Mouse (Mus musculus) heart, embryonic 15.5 days (tissue): ENCODE data around the gene Foxj1. TPM values are rescaled to one million over a fixed set of nuclear protein-coding genes. Genes with fewer than 3 reads are reported as not detected.

Experiments
- ATAC-seq: fragments of 200-750 bp; cut with Nextera tagmentation; replicated peaks from 2 replicates; pipeline ENCODE4 v1.8.0; 2017; ENCODE audit warnings: low read depth, moderate TSS enrichment; ENCODE audit not compliant: insufficient number of reproducible peaks, insufficient read depth, low FRiP score
- H3K27ac ChIP-seq: fragments of 300-500 bp; sonication (generic); 2 replicates; pipeline ENCODE4 v1.5.1; 2015; ENCODE audit warnings: mild to moderate bottlenecking, inconsistent platforms
- H3K27me3 ChIP-seq: fragments of 300-500 bp; sonication (generic); 2 replicates; pipeline ENCODE4 v1.6.1; 2015; ENCODE audit warnings: inconsistent platforms
- H3K36me3 ChIP-seq: fragments of 300-500 bp; sonication (generic); 2 replicates; pipeline ENCODE4 v1.6.1; 2015; ENCODE audit warnings: mild to moderate bottlenecking, inconsistent platforms
- H3K4me1 ChIP-seq: fragments of 300-500 bp; sonication (generic); replicated peaks from 2 replicates; pipeline ENCODE4 v1.6.1; 2015; ENCODE audit warnings: inconsistent platforms
- H3K4me2 ChIP-seq: fragments of 300-500 bp; sonication (generic); 2 replicates; pipeline ENCODE4 v1.6.1; 2015; ENCODE audit warnings: inconsistent platforms, mild to moderate bottlenecking, moderate library complexity
- H3K4me3 ChIP-seq: fragments of 300-500 bp; sonication (generic); 2 replicates; pipeline ENCODE4 v1.5.1; 2015; ENCODE audit warnings: mild to moderate bottlenecking, inconsistent platforms
- H3K9ac ChIP-seq: fragments of 300-500 bp; sonication (generic); 2 replicates; pipeline ENCODE4 v1.6.1; 2015; ENCODE audit warnings: mild to moderate bottlenecking, inconsistent platforms
- H3K9me3 ChIP-seq: fragments of 300-500 bp; sonication (generic); replicated peaks from 2 replicates; pipeline ENCODE4 v1.6.1; 2016; ENCODE audit warnings: inconsistent platforms
- WGBS: fragments of 180-500 bp; shearing (Covaris S2); methylation state at CpG from one replicate; pipeline ENCODE4 v1.1.7; 2015; ENCODE audit warnings: mixed read lengths; 5-methylcytosine and 5-hydroxymethylcytosine counted together
- polyA plus RNA-seq: library from polyadenylated mRNA; unstranded; fragments of >200 nt; fragmentation: Nextera tagmentation; extraction: Ambion mirVana; gene quantifications from 2 replicates; pipeline ENCODE4 v1.2.1, GENCODE M21; 2015

The Foxj1 gene
- polyA plus RNA-seq, 1 experiment from 2014 or later, result 0.89 TPM

DNA sequence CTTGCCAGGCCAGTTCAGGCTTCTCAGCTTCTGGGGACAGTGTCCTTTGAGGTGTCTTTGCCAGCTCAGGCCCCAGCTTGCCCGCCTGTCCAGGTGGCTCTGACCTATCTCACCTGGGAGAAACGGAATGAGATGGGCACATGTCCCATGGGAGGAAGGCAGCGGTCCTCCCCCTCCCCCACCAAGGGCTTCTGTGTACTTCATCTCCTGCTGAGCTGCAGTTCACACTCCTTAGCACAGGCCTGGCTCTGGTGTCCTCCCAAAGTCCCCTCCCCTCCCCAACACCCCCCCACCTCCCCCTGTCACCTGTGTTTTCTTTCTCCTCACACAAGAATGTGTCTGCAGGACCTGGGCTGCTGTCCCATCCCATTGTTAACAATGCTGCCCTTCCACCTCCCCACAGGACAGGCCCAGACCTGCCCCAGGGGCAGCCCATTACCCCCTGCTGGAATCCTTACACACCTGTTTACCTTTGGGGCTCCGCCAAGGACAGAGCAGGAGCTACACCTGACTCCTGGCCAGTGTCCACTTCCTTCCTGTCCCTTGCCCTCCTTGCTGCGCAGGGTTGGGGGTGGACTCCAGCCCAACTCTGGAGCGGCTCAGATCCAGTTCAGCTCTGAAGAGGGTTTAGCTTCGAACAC, 8.1 kb downstream of the Foxj1 start:
- WGBS, result 67% methylated on average over 7 of the region's 7 CpGs

DNA sequence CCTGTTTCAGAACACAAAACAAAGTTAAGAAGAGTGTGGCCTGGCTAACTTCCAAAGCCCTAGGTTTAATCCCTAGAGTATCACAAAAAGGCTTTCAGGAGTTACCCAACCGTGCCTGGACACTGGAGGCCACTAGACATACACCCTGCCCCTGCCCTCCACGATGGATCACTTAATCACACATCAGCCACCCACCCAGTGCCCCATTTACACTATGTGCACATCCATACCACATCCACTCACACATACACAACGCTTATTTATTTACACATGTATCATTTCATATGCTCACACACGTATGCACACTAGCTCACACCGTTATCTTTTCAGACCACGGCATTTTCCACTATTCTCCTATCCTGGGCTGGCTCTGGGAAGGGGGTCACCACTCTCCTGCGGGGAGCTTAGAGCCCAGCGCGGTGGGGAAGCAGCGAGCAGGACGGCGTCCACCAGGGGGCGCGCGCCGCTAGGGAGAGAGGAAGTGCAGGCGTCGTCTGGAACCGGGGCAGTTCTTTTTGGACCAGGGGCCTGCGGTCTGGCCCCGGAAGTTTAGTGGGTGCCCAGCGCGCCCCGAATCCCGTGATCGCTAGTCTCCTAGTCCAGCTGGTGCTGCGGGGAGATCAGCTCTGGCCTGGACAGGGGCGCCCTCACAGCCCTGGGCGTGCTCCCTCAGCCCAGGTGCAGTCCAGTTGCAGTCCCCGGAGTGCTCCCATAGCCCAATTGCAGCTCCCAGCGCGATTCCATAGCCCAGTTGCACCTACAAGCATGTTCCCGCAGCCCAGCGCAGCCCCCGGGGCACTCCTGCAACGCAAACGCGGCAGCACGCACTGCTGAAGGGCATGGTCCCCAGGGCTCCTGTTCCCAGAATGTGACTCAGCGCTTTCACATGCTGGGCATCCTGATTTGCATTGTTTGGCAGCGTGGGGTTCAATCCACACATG, 16.2 kb downstream of the Foxj1 start:
- Histone ChIP-seq H3K9me3 (no peaks in the 10 kb centered on the region), H3K4me1 (peaks cover 9% of the 10 kb centered on the region), H3K27ac (no peak overlapping the region), H3K4me2 (peak overlapping the region; percentile 99), H3K9ac (peak overlapping the region; percentile 71), H3K27me3 (peaks cover 9% of the 10 kb centered on the region), H3K4me3 (peak overlapping the region; percentile 56), H3K36me3 (no peaks in the 10 kb centered on the region)
- WGBS, result 2% methylated on average over 41 of the region's 41 CpGs
- peak; percentile 69 for ATAC-seq

More for the DNA sequence above, 8.1 kb downstream of the Foxj1 start:
- H3K4me2 ChIP-seq, result no peak overlapping the region
- H3K9me3 ChIP-seq, result no peaks in the 10 kb centered on the region
- H3K27ac ChIP-seq, result no peak overlapping the region
- no peaks in the 10 kb centered on the region for H3K36me3 ChIP-seq
- H3K27me3 ChIP-seq, result no peaks in the 10 kb centered on the region
- no peak for ATAC-seq
- H3K4me3 ChIP-seq, result no peak overlapping the region
- H3K4me1 ChIP-seq, result peaks cover 15% of the 10 kb centered on the region
- no peak overlapping the region for H3K9ac ChIP-seq

DNA sequence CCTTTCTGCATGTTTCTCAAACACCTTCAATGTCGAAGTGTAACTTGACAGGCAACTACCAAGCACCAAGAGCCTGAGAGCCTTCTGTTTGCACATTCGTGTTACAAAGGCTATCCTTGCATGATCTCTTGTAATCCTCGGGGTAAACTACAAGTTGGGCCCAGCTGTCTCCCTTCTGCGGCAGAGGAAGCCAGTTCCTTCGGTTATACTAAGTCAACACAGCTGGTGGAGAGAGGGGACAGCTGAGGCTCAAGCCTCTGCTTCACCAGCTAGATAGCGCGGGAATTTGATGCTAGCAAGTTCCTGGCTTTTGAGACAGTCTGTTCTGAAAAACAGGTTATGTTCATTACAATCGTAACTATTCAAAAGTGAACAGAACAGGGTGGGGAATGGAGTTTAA, 22.8 kb downstream of the Foxj1 start:
- Histone ChIP-seq H3K4me3 (no peak overlapping the region), H3K9ac (no peak overlapping the region), H3K4me1 (no peaks in the 10 kb centered on the region), H3K9me3 (no peaks in the 10 kb centered on the region), H3K4me2 (no peak overlapping the region), H3K36me3 (no peaks in the 10 kb centered on the region), H3K27ac (no peak overlapping the region), H3K27me3 (peaks cover 2% of the 10 kb centered on the region)
- WGBS, result 45% methylated on average over 8 of the region's 8 CpGs
- no peak for ATAC-seq

DNA sequence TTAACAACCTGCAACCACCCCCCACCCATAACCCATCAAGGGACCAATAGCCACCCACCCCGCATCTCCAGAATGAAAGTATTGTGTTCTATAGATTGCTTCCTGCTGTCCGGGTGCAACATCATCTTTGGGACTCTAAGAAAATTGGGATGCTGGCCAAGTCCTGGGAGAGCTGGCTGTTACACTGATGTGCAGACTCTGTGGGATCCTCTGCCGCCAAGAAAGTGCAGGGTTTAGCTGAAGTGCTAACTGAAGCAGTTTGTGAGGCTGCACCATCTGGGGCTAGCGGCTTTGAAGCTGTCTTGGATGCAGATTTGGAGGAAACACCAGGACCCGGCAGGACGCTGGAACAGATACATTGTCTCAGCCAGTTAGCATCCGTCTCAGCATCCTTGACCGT, 24.0 kb downstream of the Foxj1 start:
- Histone ChIP-seq H3K4me2 (no peak overlapping the region), H3K36me3 (no peaks in the 10 kb centered on the region), H3K27me3 (peaks cover 2% of the 10 kb centered on the region; the same call in 1 of the 2 replicates), H3K9me3 (no peaks in the 10 kb centered on the region), H3K27ac (no peak overlapping the region), H3K4me3 (no peak overlapping the region), H3K4me1 (no peaks in the 10 kb centered on the region), H3K9ac (no peak overlapping the region)
- ATAC-seq, result no peak
- 33% methylated on average over 8 of the region's 8 CpGs for WGBS

DNA sequence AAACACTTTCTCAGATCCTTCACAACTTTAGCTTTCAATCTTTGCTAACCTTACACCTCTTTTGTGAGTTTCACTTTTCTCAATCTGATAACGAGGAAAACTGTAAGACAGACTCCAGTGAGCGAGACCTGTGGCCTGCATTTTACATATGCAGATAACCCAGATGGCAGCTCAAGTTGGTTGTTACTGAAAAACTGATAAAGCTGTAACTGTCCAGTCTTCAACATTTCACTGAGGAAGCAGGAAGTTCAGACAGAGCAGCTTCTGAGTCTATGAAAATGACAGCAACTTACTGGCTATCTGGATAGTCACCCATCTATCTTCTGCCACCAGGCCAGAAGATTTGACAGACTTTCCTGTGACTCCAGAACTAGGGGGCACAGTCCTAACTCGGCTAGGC, 25.6 kb downstream of the Foxj1 start:
- 60% methylated on average over 3 of the region's 3 CpGs for WGBS
- Histone ChIP-seq H3K4me3 (no peak overlapping the region), H3K36me3 (peaks cover 7% of the 10 kb centered on the region), H3K27ac (no peak overlapping the region), H3K27me3 (no peaks in the 10 kb centered on the region), H3K9ac (no peak overlapping the region), H3K4me1 (peaks cover 6% of the 10 kb centered on the region), H3K9me3 (no peaks in the 10 kb centered on the region), H3K4me2 (no peak overlapping the region)
- no peak for ATAC-seq

DNA sequence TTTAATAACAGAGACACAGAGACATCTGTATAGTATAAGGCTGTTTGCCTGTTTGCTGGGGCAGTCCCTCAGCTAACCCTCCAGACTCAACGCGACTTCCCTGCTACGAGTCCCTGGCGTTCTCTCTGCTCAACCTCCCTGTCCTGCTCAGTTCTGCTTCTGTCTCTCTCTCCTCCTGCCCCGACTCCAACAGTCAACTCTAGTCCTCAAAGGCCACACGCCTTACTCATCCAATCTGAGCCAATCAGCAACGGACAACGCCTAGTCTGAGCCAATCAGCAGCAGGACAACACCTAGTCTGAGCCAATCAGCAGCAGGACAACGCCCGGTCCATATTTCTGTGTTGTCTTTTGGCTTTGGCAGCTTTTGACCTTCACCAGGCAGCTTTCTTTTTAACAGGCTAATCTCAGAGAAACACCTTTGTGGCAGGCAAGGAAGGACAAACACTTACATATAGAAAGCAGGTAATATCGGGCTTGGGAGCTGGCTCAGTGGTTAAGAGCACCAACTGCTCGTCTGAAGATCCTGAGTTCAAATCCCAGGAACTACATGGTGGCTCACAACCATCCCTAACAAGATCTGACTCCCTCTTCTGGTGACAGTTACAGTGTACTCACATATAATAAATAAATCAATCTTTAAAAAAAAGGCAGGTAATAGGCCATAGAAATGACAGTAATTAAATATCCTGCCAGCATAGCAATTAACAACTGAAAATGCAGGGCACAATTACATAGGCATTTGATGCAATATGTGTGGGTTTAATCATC, 27.3 kb downstream of the Foxj1 start:
- 89% methylated on average over 12 of the region's 12 CpGs for WGBS
- H3K9me3 ChIP-seq, result no peaks in the 10 kb centered on the region

DNA sequence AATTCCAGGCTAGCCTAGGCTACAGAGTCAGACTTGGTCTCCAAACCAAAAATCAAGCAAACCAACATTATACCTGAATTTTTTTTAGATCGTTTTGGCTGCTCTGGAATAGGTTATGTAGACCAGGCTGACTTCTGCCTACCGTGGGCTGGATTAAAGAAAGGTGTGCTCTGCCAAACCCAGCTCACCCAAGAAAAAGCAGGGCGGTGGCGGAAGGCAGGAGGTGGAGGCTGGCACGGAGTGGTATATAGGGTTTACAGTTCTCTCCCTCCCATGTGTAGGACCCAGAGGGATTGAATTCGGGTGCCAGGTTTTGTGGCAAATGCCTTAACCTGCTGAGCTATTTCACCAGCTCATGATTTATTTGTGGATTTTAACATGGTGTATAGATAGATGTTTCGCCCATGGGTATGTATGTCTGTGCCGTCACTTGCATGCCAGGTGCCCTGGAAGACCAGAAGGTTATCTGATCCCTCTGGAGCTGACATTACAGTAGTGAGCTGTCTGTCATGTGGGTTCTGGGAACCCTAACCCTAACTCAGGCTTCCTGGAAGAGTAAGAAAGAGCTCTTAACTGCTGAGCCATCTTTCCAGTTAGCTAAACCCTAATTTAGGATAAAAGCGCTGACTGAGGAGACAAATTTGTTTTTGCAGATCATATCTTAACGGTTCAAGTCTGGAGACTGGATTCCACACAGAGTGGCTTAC, 28.0 kb downstream of the Foxj1 start, which contains the start of gene Exoc7:
Gene Exoc7, minus strand, starts transcription at position 215 of the 707 bp plus-strand sequence.
- 77% methylated on average over 10 of the region's 10 CpGs for WGBS
- peak within 1 kb of the TSS; percentile 87 for H3K4me2 ChIP-seq
- peaks cover 6% of the 10 kb centered on the region for H3K4me1 ChIP-seq
- H3K27ac ChIP-seq, result peak within 1 kb of the TSS; percentile 64
- no peak for ATAC-seq
- peaks cover 31% of the 10 kb centered on the region for H3K36me3 ChIP-seq
- no peaks in the 10 kb centered on the region for H3K9me3 ChIP-seq
- peak within 1 kb of the TSS; percentile 75 for H3K4me3 ChIP-seq
- H3K9ac ChIP-seq, result peak within 1 kb of the TSS; percentile 77
- no peaks in the 10 kb centered on the region for H3K27me3 ChIP-seq

More for the DNA sequence above, 27.3 kb downstream of the Foxj1 start:
- Histone ChIP-seq H3K27ac (no peak overlapping the region), H3K4me3 (no peak overlapping the region), H3K4me1 (peaks cover 6% of the 10 kb centered on the region), H3K27me3 (no peaks in the 10 kb centered on the region), H3K9ac (no peak overlapping the region), H3K4me2 (no peak overlapping the region), H3K36me3 (peaks cover 24% of the 10 kb centered on the region)
- no peak for ATAC-seq

DNA sequence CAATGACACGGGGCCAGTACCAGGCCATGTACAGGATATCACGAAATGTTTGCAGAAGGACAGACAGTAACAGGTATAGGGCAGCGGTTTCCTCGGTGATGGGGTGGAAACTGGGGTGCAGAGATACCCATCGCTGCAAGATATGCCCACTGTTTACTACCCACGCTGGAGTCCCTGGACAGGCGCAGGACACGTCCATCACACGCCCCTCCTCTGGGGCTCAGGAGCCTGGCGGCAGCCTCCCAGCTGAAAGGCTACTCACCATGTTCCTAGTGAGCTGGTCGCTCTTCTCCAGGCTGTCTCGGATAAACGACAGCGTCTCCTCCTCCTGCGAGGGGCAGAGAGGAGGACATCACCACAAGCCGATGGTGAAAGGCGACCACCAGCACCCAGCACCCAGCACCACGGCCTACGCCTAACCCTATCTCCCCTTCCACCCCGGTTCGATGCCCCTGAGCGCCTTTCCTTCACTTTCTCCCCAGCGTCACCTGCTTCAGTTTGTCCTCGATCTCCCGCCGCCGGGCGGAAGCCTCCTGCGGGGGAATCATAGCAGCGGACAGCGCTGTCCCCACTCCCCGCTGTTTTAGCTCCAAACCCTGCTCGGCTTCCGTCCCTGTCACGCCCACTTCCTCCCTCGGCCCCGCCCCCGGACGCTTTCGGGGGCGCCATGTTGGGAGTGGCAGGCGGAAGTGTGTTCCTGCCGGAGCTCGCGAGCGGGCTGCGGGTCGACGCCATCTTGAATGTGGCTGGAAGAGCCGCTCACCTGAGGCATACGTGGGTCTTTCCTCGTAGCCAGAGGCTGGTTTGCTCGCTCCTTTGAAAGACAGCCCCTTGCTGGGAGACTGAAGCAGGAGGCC, 28.8 kb downstream of the Foxj1 start:
- Histone ChIP-seq H3K9ac (peak overlapping the region; percentile 77), H3K4me2 (peak overlapping the region; percentile 87), H3K27me3 (no peaks in the 10 kb centered on the region), H3K36me3 (peaks cover 39% of the 10 kb centered on the region), H3K4me3 (peak overlapping the region; percentile 75), H3K27ac (peak overlapping the region; percentile 64), H3K4me1 (peaks cover 6% of the 10 kb centered on the region), H3K9me3 (no peaks in the 10 kb centered on the region)
- 1% methylated on average over 53 of the region's 53 CpGs for WGBS
- ATAC-seq, result peak; percentile 94

DNA sequence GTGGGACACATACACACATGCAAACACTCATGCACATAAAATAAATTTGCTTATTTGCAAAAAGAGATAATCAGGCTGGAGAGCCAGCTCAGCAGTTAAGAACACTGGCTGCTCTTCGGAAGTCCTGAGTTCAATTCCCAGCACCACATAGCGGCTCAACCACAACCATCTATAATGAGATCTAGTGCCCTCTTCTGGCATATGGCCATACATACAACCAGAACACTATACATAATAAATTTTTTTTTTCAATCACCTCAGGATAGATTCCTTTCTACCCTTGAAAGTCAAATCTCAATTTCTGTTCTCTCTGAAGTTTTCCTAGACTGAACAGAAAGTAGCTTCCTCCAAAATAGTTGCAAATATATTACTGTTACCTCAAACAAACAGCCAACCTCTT, 29.8 kb downstream of the Foxj1 start:
- ATAC-seq, result no peak
- Histone ChIP-seq H3K9me3 (no peaks in the 10 kb centered on the region), H3K27ac (no peak overlapping the region), H3K36me3 (peaks cover 48% of the 10 kb centered on the region), H3K27me3 (no peaks in the 10 kb centered on the region), H3K9ac (0 out of 2 replicates have a peak overlapping the region, but pooled peaks have one; percentile 77), H3K4me3 (peak overlapping the region; percentile 75), H3K4me1 (peaks cover 6% of the 10 kb centered on the region), H3K4me2 (peak overlapping the region; percentile 87)
- 95% methylated on average over 2 of the region's 2 CpGs for WGBS

DNA sequence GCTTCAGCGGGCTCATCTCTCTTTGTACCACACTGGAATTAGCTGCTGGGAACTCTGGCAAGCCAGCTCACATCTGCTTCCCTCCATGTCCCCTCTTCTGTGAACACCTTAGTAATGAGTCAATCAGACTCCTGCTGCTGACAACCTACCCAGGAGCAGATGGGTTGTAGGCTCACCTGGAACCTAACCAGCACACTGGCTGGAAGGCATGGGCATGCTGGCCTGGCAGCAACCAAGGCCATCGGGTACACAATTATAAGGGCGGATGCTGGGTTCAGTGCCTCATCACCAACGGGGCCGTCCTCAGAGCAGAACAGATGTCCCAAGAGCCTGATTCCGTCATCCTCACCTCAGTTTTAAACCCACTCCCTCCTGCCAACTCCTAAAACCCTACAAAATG, 36.6 kb downstream of the Foxj1 start:
- H3K4me3 ChIP-seq, result no peak overlapping the region
- H3K4me2 ChIP-seq, result no peak overlapping the region
- no peaks in the 10 kb centered on the region for H3K4me1 ChIP-seq
- H3K27ac ChIP-seq, result no peak overlapping the region
- no peak for ATAC-seq
- no peaks in the 10 kb centered on the region for H3K27me3 ChIP-seq
- H3K36me3 ChIP-seq, result peaks cover 77% of the 10 kb centered on the region
- H3K9me3 ChIP-seq, result no peaks in the 10 kb centered on the region
- H3K9ac ChIP-seq, result no peak overlapping the region
- WGBS, result 92% methylated on average over 6 of the region's 6 CpGs
